Mouse (Mus musculus) kidney, adult 9 months (tissue): ENCODE data around the gene Igsf8.
A peak's percentile ranks its signal among the peaks of the same experiment; 100 is the strongest.

ENCODE experiments used
- DNase-seq: peaks from one replicate; pipeline ENCODE4 v3.0.0; 2022

Gene Igsf8

GRCm38 (mm10) chr1:172352001-172352400 lies 90.6 kb downstream of the Igsf8 start:
- no peak for DNase-seq

- no peak for DNase-seq
Measured at GRCm38 (mm10) chr1:172352453-172352852, 91.0 kb downstream of the Igsf8 start.

GRCm38 (mm10) chr1:172355336-172355735 lies 93.9 kb downstream of the Igsf8 start:
- DNase-seq = no peak

GRCm38 (mm10) chr1:172357550-172357949 lies 96.1 kb downstream of the Igsf8 start:
- DNase-seq = peak; percentile 57

- no peak for DNase-seq
Measured at GRCm38 (mm10) chr1:172358341-172358740, 96.9 kb downstream of the Igsf8 start.

- peak; percentile 70 for DNase-seq
Measured at GRCm38 (mm10) chr1:172364684-172365083, 103.2 kb downstream of the Igsf8 start.

- DNase-seq = no peak
Measured at GRCm38 (mm10) chr1:172368768-172369418, 107.5 kb downstream of the Igsf8 start.
